Mouse (Mus musculus): ENCODE results near the gene Gm3404.
"Not testable (repeated sequence)": the region's sequence is repeated elsewhere in the genome, so short reads cannot be mapped to it uniquely, and the experiment has no call there.

The Gm3404 gene

GRCm38 (mm10) chr5:146525501-146525900, at the start of gene Gm3404:
Gm3404 (plus strand) TSS chr5:146525801.
- in situ Hi-C loops (cut with MboI; ENCODE audit: low pct_unique_long_range_greater_than_20kb in 1 of 2, low sequenced_read_pairs in 2 of 2, unreplicated experiment in 1 of 2): not testable (repeated sequence)

GRCm38 (mm10) chr5:146479564-146479963, 46.0 kb upstream of the Gm3404 start:
- in situ Hi-C loops (cut with MboI; ENCODE audit: low pct_unique_long_range_greater_than_20kb in 1 of 2, low sequenced_read_pairs in 2 of 2, unreplicated experiment in 1 of 2): loop anchor here (10.0 to 25.0 kb wide), 2 partner anchors 105 to 117 kb away; no protein-coding TSS in a partner anchor

GRCm38 (mm10) chr5:146481665-146482064, 43.9 kb upstream of the Gm3404 start, which contains the start of gene Gm6408:
Gm6408 (plus strand) TSS chr5:146481965.
- in situ Hi-C loops (cut with MboI; ENCODE audit: low pct_unique_long_range_greater_than_20kb in 1 of 2, low sequenced_read_pairs in 2 of 2, unreplicated experiment in 1 of 2): loop anchor here in 1 of 2 experiments (25.0 kb wide), 1 partner anchor 119 kb away; no protein-coding TSS in a partner anchor

- in situ Hi-C loops (cut with MboI; ENCODE audit: low pct_unique_long_range_greater_than_20kb in 1 of 2, low sequenced_read_pairs in 2 of 2, unreplicated experiment in 1 of 2): loop anchor here in 1 of 2 experiments (25.0 kb wide), 1 partner anchor 127 kb away; no protein-coding TSS in a partner anchor
Observed at GRCm38 (mm10) chr5:146488959-146489358, 36.6 kb upstream of the Gm3404 start.

- in situ Hi-C loops (cut with MboI; ENCODE audit: low pct_unique_long_range_greater_than_20kb in 1 of 2, low sequenced_read_pairs in 2 of 2, unreplicated experiment in 1 of 2): loop anchor here in 1 of 2 experiments (25.0 kb wide), 1 partner anchor 129 kb away; no protein-coding TSS in a partner anchor
Observed at GRCm38 (mm10) chr5:146491063-146491462, 34.5 kb upstream of the Gm3404 start, which contains the start of gene Gm6370. Gm6370 (plus strand) TSS chr5:146491363.

GRCm38 (mm10) chr5:146502099-146502498, 23.5 kb upstream of the Gm3404 start, which contains the start of gene 4930449I24Rik:
4930449I24Rik (plus strand) TSS chr5:146502399.
- in situ Hi-C loops (cut with MboI; ENCODE audit: low pct_unique_long_range_greater_than_20kb in 1 of 2, low sequenced_read_pairs in 2 of 2, unreplicated experiment in 1 of 2): not testable (repeated sequence)

GRCm38 (mm10) chr5:146513823-146514222, 11.8 kb upstream of the Gm3404 start, which contains the start of gene Gm3402:
Gm3402 (plus strand) TSS chr5:146514123.
- in situ Hi-C loops (cut with MboI; ENCODE audit: low pct_unique_long_range_greater_than_20kb in 1 of 2, low sequenced_read_pairs in 2 of 2, unreplicated experiment in 1 of 2): not testable (repeated sequence)

GRCm38 (mm10) chr5:146537347-146537746, 11.7 kb downstream of the Gm3404 start, which contains the start of gene Gm3409:
Gm3409 (plus strand) TSS chr5:146537647.
- in situ Hi-C loops (cut with MboI; ENCODE audit: low pct_unique_long_range_greater_than_20kb in 1 of 2, low sequenced_read_pairs in 2 of 2, unreplicated experiment in 1 of 2): not testable (repeated sequence)

- in situ Hi-C loops (cut with MboI; ENCODE audit: low pct_unique_long_range_greater_than_20kb in 1 of 2, low sequenced_read_pairs in 2 of 2, unreplicated experiment in 1 of 2): not testable (repeated sequence)
Observed at GRCm38 (mm10) chr5:146555836-146556235, 30.2 kb downstream of the Gm3404 start, which contains the start of gene Gm3415. Gm3415 (plus strand) TSS chr5:146556136.

GRCm38 (mm10) chr5:146564259-146564658, 38.7 kb downstream of the Gm3404 start:
- in situ Hi-C loops (cut with MboI; ENCODE audit: low pct_unique_long_range_greater_than_20kb in 1 of 2, low sequenced_read_pairs in 2 of 2, unreplicated experiment in 1 of 2): no loop called here

- in situ Hi-C loops (cut with MboI; ENCODE audit: low pct_unique_long_range_greater_than_20kb in 1 of 2, low sequenced_read_pairs in 2 of 2, unreplicated experiment in 1 of 2): no loop called here
Observed at GRCm38 (mm10) chr5:146567054-146567453, 41.5 kb downstream of the Gm3404 start.

GRCm38 (mm10) chr5:146570179-146570578, 44.6 kb downstream of the Gm3404 start:
- in situ Hi-C loops (cut with MboI; ENCODE audit: low pct_unique_long_range_greater_than_20kb in 1 of 2, low sequenced_read_pairs in 2 of 2, unreplicated experiment in 1 of 2): not testable (repeated sequence)

GRCm38 (mm10) chr5:146571830-146572734, 46.5 kb downstream of the Gm3404 start:
- in situ Hi-C loops (cut with MboI; ENCODE audit: low pct_unique_long_range_greater_than_20kb in 1 of 2, low sequenced_read_pairs in 2 of 2, unreplicated experiment in 1 of 2): not testable (repeated sequence)

GRCm38 (mm10) chr5:146572735-146573042, 47.1 kb downstream of the Gm3404 start:
- in situ Hi-C loops (cut with MboI; ENCODE audit: low pct_unique_long_range_greater_than_20kb in 1 of 2, low sequenced_read_pairs in 2 of 2, unreplicated experiment in 1 of 2): not testable (repeated sequence)

- in situ Hi-C loops (cut with MboI; ENCODE audit: low pct_unique_long_range_greater_than_20kb in 1 of 2, low sequenced_read_pairs in 2 of 2, unreplicated experiment in 1 of 2): no loop called here
Observed at GRCm38 (mm10) chr5:146576668-146577067, 51.1 kb downstream of the Gm3404 start.

All from mouse embryonic stem cell (cell line).